Mouse (Mus musculus) layer of hippocampus, adult 8-10 months (tissue): ENCODE measurements around the gene Topors. TPM values are rescaled to one million over a fixed set of nuclear protein-coding genes. Genes with fewer than 3 reads are reported as not detected.
A peak's percentile ranks its signal among the peaks of the same experiment; 100 is the strongest.
"Not testable (repeated sequence)": the region's sequence is repeated elsewhere in the genome, so short reads cannot be mapped to it uniquely, and the experiment has no call there.

ENCODE experiments used
- DNase-seq, 2 experiments: peaks; one replicate each; pipeline ENCODE4 v3.0.0; 2022; ENCODE audit warnings: low spot score in 2 of 2
- total RNA-seq, 4 experiments: library from RNA; stranded (reverse); gene quantifications; 2 replicates each; pipeline ENCODE4 v1.2.4; 2022

Topors gene
- total RNA-seq: 10 to 100 TPM; 19.1 to 21.3 (median 21.0) TPM

GRCm38 (mm10) chr4:40269430-40270032 is at the start of gene Topors, which contains the start of gene Smim27:
TSS of gene Topors (minus strand) at chr4:40269850.
TSS of gene Smim27 (plus strand) at chr4:40269579.
- peak; percentile 93 to 94 for DNase-seq

- DNase-seq: no peak
Measured at GRCm38 (mm10) chr4:40317404-40317803, 47.8 kb upstream of the Topors start.

GRCm38 (mm10) chr4:40313026-40313425 is 43.4 kb upstream of the Topors start:
- DNase-seq: no peak

GRCm38 (mm10) chr4:40312213-40312612 is 42.6 kb upstream of the Topors start:
- no peak for DNase-seq

- DNase-seq: no peak
Measured at GRCm38 (mm10) chr4:40310796-40311383, 41.2 kb upstream of the Topors start.

GRCm38 (mm10) chr4:40309682-40310081 is 40.0 kb upstream of the Topors start:
- no peak for DNase-seq

GRCm38 (mm10) chr4:40302445-40303125 is 32.9 kb upstream of the Topors start:
- no peak for DNase-seq

GRCm38 (mm10) chr4:40301076-40301789 is 31.6 kb upstream of the Topors start:
- peak; percentile 63 to 83 for DNase-seq

- no peak for DNase-seq
Measured at GRCm38 (mm10) chr4:40299169-40299568, 29.5 kb upstream of the Topors start.

GRCm38 (mm10) chr4:40291511-40291910 is 21.9 kb upstream of the Topors start:
- DNase-seq: not testable (repeated sequence)

GRCm38 (mm10) chr4:40289046-40289445 is 19.4 kb upstream of the Topors start:
- no peak for DNase-seq

- DNase-seq: no peak
Measured at GRCm38 (mm10) chr4:40287415-40287814, 17.8 kb upstream of the Topors start.

- DNase-seq: peak; percentile 39 to 71
Measured at GRCm38 (mm10) chr4:40285582-40285981, 15.9 kb upstream of the Topors start.

- peak; percentile 87 to 89 for DNase-seq
Measured at GRCm38 (mm10) chr4:40279276-40279900, 9.7 kb upstream of the Topors start, which contains the start of gene Ndufb6. TSS of gene Ndufb6 (minus strand) at chr4:40279421.

- DNase-seq: peak in 1 of 2 experiments; percentile 21
Measured at GRCm38 (mm10) chr4:40278880-40279275, 9.2 kb upstream of the Topors start.

GRCm38 (mm10) chr4:40268835-40269234 is 815 bp downstream of the Topors start:
- DNase-seq: no peak

- peak; percentile 89 to 90 for DNase-seq
Measured at GRCm38 (mm10) chr4:40268204-40268813, 1.3 kb downstream of the Topors start.

- no peak for DNase-seq
Measured at GRCm38 (mm10) chr4:40267681-40268080, 2.0 kb downstream of the Topors start.

GRCm38 (mm10) chr4:40264321-40264720 is 5.3 kb downstream of the Topors start:
- no peak for DNase-seq

GRCm38 (mm10) chr4:40254385-40255103 is 15.1 kb downstream of the Topors start:
- no peak for DNase-seq
